Mouse (Mus musculus): ENCODE measurements around the gene Gm3099.
"Not testable (repeated sequence)": the region's sequence is repeated elsewhere in the genome, so short reads cannot be mapped to it uniquely, and the experiment has no call there.

Gene Gm3099

GRCm38 (mm10) chr14:3998094-3998493, at the start of gene Gm3099:
TSS of gene Gm3099 (plus strand) at chr14:3998394.
- ATAC-seq (ENCODE audit: low TSS enrichment): not testable (repeated sequence)

- not testable (repeated sequence) for ATAC-seq (ENCODE audit: low TSS enrichment)
Measured at GRCm38 (mm10) chr14:3963247-3963646, 34.9 kb upstream of the Gm3099 start, which contains the start of gene Gm3095. TSS of gene Gm3095 (plus strand) at chr14:3963547.

GRCm38 (mm10) chr14:4023641-4024040, 25.4 kb downstream of the Gm3099 start, which contains the start of gene Gm5796:
TSS of gene Gm5796 (plus strand) at chr14:4023941.
- not testable (repeated sequence) for ATAC-seq (ENCODE audit: low TSS enrichment)

Measured in frontal cortex, adult (tissue).